Mouse (Mus musculus): ENCODE results near the gene Amacr.
"Not testable (repeated sequence)": the region's sequence is repeated elsewhere in the genome, so short reads cannot be mapped to it uniquely, and the experiment has no call there.

Amacr gene

DNA sequence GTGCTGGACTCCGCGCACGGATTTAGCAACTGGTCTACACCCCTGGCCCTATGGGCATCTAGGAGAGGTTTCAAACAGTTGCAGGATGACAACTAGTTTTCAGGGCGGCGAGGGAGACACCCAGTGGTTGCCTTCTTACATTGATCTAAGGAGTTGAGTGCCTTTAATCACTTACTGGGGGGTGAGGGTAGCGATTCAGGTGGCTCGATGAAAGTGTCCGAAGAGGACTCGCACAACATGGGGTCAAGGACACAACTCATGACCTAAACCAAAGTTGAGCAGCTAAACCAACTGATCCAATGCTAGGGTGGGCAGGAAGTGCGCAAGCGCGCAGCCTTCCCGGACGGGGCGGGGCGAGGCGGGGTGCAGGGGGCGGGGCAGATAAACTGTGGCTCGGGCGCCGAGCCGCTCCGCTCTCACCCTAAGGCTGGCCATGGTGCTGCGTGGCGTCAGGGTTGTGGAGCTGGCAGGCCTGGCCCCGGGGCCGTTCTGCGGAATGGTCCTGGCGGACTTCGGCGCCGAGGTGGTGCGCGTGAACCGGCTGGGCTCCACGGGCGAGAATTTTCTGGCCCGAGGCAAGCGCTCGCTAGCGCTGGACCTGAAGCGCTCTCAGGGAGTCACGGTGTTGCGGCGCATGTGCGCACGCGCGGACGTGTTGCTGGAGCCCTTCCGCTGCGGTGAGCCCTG is at the start of gene Amacr:
Gene Amacr (plus strand): TSS at position 380 of the 687 bp plus-strand sequence.
- ATAC-seq (ENCODE audit: low TSS enrichment), result peak; percentile 97

DNA sequence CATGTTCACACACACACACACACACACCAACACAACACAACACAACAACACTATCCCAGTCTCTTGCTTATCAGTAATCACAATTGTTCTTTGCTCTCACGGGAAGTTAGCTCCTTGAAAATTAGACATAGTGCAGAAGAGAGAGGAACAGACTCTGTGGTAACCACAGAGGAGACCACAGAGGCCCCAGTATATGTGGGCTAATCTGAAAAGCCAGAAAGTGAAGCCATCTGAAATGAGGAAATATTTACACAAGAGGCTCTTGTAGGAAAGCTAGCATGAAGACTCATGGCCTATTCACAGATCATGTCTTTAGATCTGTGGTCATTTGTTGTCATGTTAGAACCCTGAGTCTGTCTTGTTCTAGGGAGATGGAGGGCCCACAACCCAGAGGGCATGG is 47.6 kb upstream of the Amacr start:
- no peak for ATAC-seq (ENCODE audit: low TSS enrichment)

DNA sequence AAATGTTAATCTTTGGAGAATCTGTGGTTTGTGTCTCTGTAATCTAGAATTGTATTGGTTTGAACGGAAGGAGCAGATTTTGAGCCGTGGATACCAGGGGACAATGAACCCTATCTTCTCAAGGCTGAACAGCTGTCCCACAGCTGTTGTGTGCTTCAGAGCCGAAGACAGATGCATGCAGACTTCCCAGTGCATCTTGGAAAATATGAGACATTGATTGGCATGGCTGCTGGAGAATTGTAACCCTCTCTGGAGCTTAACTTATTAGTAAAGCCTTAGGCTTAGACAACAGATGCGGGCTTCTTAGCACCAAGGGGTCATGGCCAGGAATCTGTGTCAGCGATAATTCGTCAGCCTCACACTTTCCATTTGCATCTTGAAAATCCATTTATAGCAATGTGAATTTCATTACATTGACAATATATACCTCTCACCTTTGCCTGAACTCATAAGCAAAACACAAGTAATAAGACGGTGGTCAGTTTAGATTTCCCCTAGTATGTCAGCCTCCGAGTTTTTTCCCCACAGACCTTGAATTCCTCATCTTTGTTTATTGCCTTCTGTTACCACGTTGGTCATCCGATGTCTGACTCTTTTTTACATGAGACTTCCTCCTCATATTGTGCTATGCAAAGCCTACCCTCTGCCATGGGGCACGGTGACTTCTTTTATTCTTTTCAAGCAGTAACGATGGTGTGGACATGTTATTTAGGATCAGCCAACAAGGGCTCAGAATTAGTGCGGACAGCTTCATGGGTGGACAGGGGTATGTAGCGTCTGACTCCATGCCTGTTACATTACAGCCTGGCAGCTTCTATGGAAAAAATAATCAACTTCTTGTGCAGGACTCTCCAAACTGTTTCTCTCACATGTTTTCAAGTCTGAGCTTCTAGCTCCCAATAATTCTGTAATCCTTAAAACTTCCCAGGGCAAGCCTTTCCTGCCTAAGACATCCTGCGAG is 41.1 kb upstream of the Amacr start:
- no peak for ATAC-seq (ENCODE audit: low TSS enrichment)

DNA sequence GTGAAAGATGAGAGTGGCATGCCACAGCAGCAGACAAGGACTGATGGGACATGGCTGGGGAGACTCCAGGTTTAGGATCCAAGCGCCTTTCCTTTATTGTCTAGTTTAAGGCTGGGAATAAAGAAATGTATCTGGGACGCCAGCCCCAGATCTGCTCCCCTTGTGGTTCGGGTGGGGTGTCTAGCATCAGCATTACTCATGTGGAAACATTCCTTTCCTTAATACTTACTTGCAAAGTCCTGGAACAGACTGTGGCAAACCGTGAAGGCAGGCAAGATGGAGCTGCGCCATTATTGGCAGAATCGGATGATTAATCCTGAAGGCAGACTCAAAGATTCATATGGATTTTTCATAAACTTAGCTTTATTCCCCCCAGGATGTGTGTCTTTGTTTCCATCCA is 39.7 kb upstream of the Amacr start:
- no peak for ATAC-seq (ENCODE audit: low TSS enrichment)

DNA sequence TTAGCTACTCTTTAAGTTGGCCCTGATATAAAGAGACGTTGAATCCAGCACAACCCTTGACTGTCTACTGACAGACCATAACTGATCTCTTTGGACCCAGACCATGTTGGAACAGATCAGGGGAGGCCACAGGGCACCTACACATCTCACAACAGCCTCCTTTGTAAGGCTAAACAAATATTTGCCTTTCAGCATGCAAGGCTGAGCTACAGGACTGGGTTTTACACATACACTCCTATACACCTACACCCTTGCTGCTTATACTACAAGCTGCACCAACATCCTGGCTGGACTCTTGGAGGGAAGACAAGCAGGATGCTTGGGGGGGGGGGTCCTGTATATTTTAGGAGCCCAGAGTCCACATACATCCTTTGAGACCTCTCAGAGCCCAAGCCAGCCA is 33.7 kb upstream of the Amacr start:
- ATAC-seq (ENCODE audit: low TSS enrichment), result no peak

DNA sequence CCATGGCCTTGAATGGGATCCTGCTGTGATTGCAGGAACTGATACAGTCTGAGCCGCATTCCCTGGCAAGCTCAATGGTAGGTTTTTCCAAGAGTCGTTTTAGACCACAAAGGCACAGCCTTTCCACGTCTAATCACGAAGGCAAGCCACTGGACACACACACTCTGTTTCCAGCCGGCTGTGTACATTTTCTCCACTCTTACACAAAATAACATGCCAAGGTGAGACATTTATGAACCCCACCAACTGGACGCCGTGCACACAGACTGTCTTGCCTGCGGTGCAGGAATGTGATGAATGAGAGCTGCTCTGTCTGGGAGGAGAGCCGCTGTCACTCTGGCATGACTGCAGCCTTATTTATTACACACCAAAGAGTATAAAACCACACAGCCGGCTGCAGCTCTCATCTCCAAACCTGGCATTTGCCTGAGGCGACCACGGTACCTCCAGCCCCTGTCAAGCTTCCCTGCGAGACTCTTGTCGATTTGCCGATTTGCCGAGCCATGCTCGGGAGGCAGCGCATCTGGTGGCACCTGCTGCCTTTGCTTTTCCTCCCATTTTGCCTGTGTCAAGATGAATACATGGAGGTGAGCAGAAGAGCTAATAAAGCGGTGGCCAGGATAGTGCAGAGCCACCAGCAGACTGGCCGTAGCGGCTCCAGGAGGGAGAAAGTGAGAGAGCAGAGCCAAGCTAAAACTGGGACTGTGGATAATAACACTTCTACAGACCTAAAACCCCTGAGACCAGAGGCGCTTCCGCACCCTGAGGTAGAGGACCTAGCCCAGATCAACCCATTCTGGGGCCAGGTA is 29.4 kb upstream of the Amacr start, which contains the start of gene C1qtnf3:
Gene C1qtnf3 (plus strand): TSS at position 382 of the 809 bp plus-strand sequence.
- ATAC-seq (ENCODE audit: low TSS enrichment), result no peak

DNA sequence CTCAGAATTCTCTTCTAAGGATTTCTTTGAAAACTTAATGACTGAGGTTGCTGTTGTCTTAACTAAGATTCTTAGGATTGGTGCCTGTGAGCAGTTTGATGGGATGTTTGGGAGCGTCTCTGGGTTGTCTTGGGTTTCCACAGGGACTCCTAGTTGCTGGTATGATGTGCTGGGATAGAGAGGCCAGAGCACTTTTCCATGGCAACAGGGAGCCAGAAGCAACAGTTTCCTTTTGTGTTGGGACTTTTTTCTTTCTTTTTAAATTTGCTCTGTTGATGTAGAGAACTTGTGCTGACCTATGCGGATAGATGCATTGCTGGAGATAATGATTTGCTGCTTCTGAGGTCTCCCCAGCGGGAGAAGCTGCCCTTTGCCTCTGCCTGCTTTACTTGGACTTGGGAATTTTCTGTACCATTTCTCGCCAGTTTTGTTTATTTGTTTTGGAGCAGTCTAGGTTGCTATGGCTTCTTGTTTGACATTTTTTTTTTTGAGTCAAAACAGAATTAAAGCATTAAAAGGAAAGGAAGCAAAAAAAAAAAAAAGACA is 28.7 kb upstream of the Amacr start:
- no peak for ATAC-seq (ENCODE audit: low TSS enrichment)

DNA sequence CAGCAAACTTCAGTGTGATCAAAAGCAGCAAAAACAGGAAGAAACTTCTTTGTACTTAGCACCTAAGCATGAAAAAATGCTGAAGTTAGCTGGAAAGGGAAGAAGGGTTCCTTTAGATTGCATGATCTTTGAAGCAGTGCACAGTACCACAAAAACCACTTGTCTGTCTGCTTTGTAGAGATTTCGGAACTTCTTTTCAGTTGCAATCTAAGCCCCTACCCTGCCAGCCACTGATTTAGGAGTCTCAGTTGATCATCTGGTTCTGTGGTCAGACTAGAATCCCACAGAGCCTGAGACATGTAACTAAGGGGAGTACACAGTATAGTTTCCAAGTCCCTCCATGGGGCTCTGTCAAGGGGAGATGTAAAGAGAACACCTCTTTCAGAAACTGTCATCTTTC is 28.1 kb upstream of the Amacr start:
- ATAC-seq (ENCODE audit: low TSS enrichment), result no peak

DNA sequence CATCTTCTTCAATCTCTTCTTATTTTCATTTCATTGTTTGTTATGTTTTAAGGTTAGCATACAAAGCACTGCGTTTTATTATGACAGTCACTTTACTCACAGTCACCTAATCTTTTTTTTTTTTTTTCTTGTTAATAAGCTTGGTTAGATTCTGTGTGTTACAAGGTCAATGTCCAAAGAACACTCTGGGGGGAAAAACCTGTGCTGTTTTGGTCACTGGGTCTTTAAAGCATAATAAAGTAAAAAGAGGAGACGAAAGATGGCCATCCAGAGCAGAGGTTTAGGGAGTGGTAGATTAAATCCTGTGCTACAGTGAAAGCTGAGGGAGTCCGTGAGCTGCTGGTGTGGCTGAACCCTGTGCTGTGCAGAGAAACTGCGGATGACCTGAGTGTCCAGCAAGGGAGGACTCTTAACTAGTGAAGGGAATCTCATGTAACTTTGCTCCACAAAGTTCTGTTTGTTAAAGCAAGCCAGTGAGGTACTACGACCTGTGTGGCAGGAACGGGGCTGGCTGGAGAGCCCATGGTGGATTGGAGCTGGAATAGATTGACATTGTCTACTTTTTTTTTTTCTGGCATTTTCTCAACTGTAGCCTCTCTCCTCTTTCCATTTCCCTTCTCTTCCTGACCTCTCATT is 27.1 kb upstream of the Amacr start:
- no peak for ATAC-seq (ENCODE audit: low TSS enrichment)

DNA sequence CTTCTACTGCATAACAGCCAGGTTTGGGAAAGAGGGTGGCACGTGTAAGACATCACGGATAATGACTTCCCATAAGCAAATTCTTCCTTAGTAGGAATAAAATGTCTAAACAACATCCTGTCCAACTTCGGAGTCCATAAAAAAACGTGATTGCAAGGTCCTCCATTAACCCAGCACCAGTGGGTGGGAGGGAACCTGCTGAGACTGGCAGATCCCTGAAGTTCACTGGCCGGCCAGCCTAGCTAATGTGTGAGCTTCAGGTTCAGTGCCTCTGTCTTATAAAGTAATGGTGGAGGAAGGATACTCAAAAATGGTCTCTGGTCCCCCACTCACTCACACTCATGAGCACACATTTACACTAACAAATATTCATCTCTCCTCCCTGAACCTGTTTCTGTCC is 26.4 kb upstream of the Amacr start:
- no peak for ATAC-seq (ENCODE audit: low TSS enrichment)

DNA sequence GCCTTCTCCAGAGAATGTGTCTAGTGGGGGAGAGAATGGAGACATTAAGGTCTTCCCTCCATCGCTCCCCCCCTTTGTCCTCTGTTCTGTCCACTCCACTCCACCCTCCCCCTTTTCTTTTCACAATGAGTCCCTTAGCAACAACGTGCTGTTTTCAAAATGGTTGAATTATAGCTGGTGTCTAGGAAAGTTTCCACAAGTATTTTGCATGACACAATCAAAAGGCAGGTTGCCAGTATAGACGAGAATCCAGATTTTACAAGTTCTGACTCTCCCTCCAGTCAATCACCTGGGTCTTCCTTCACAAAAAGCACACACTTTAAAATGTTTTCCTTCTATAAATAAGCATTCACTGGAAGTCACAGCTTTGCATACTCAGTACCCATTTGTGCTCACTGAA is 24.9 kb upstream of the Amacr start:
- ATAC-seq (ENCODE audit: low TSS enrichment), result no peak

DNA sequence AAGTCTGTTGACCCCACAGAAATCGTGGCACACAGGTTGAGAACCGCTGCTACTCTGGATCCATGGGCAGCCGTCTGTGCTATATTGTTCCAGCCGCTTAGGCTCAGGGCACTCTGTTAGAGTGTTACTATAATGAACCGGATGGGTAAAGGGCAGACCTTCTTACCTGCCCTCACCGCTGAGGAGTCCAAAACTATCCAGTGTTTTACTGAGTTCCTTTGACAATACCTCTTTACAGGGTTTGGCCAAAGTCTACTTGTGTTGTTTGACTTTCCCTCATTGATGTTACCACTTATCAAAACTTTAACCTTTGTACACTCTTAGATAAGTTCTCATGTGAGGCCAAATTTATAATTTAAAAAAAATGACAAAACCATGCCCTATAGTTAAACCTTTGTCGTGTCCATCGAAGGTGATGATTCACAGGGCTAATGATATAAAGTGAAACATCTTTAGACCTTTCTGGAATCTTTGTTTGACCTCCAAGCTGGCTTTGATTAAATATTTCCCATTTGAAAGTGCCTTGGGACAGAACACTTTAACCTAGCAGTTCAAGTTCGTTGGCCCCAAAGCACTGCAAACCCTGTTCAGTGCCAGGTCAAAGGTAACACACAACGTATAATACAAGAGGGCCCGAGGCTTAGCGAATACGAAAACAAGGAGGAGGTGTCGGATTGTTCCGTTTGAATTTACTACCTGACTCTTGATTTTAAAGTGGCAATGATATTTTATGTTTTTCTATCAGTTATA is 22.1 kb upstream of the Amacr start:
- no peak for ATAC-seq (ENCODE audit: low TSS enrichment)

DNA sequence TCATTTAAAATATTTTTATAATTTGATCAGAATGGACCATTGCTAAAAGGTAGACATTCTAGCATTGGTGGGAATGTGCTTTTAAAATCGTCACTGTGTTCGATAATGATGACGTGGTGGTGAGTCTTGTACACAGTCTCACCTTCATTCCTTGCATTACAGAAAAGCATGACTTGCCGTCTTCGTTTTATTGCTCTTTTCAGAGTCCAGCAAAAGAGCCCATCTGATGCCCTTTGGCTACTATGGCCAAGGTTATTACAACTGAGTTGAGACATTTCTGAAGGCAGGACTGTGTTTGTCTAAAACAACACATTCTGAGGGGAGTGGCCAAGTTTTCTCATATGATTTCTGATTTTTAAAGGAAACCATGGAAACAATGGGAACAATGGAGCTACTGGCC is 21.3 kb upstream of the Amacr start:
- no peak for ATAC-seq (ENCODE audit: low TSS enrichment)

DNA sequence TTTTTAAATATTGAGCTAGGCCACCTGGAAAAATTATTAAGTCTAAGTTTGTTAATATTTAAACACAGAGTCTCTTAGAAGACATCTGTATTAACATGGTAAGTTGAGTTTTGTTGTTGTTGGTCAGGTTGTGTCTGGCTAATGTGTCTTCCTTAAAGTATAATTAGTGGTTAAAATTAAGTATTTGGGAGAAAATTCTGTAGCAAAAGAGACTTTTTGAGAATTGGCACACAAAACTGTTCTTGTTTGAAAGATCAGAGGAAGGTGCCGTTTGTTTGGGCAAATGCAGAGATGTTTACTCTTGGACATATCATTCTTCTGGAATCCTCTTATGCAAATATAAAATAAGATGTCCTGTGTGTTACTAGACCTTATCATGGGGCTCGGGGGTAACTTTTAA is 19.0 kb upstream of the Amacr start:
- ATAC-seq (ENCODE audit: low TSS enrichment), result no peak

DNA sequence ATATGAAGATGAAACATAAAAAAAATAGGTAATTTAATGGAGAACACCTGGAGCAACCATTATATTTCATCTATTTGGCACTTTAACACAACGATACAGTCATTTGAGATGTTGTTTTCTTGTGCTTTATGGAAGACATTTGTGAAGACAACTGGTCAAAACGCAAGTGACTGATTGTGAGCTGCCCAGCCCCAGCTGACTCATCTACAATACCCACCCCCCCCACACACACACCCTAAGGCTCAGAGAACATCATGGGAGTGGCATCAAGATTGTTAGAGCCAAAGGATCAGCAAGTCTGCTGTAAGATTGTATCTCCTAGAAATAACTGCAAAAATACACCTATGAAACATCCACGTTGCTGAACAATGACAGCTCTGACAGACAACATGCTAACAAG is 12.1 kb upstream of the Amacr start:
- ATAC-seq (ENCODE audit: low TSS enrichment), result no peak

DNA sequence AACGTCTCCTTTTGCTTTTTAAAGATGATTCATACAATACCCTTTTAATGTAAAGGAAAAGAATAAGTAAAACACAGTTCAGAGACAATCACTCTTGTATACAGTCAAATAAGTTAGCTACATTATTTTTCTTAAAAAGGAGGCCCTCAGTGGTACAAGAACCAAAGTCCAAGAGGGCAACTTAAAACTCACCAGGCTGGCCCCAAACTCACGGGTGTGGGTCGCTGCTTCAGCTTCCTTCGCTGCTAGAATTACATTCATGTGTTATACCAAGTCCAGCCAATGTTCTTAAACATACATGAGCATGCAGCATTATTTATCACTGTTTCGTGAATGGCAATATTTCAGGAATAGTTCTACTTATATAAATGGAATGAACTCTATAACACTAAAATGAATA is 10.8 kb upstream of the Amacr start:
- no peak for ATAC-seq (ENCODE audit: low TSS enrichment)

DNA sequence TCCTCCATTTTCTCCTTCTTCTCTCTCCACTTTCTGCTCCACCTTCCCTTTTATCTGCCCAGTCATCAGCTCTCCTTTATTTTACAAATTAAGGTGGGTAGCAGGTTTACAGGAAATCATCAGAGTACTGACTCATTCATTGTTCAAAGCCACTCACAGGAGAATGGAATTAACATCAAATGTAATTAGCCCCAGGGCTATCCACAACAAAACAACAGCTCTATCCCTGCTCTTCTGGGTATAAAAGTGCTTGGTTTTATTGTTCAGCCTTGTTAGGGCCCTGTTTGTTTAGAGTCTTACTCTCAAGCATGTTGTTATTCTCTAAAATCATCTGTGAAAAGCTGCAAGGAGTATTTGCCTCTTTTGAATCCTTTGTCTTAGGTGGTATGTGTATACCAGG is 4.4 kb upstream of the Amacr start:
- ATAC-seq (ENCODE audit: low TSS enrichment), result no peak

DNA sequence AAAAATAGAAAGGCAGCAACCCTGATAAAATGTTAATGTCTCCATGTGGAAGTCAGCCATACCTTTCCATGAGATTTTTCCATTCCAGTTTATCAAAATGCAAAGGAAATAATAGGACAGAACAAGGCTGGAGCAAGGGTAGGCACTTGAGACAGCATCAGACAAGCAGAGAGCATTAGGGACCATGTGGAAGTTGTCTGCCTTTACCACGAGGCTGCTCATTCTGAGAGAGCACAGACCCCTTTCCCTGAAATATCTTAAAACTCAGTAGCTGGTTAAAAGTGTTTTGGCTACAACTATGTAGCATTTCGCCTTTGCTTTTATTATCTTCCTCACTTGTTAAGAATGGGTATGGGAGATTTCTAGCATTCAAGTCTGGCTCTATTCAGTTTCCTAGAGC is 844 bp upstream of the Amacr start:
- no peak for ATAC-seq (ENCODE audit: low TSS enrichment)

DNA sequence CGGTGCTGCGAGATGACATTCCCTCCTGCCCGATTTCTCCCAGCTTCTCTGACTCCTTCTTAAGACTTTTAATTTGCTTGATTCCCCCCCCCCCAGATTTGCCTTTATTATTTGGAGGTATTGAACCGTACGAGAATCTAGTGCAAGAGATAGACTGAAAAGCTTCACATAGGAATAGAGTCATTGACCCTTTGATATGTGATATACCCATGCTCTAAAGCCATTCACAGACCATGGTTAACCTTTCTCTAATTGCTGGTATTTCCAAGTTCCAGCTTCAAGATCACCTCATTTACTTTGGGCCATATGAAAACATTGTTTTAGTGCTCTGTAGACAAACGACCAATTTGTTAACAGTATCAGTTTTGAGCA is 494 bp downstream of the Amacr start:
- ATAC-seq (ENCODE audit: low TSS enrichment), result peak; percentile 45

DNA sequence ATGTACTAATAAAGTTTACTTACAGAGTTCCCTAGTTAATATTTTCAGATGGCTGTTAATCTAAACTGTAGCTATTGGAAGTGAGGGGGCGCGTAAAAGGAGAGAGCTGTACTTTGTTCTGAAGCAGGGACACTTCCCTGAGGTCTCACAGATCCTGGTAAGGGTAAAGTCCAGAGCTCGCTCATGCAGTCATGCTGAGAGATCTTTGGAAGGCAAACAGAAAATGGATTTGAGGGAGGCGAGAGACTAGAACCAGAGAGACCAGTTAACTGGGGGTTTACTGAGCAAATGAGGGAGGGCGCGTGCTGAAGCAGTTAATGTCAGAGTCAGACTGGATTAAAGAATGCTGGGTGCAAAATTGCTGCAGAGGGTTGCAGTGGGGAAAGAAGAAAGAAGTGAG is 4.2 kb downstream of the Amacr start:
- no peak for ATAC-seq (ENCODE audit: low TSS enrichment)

DNA sequence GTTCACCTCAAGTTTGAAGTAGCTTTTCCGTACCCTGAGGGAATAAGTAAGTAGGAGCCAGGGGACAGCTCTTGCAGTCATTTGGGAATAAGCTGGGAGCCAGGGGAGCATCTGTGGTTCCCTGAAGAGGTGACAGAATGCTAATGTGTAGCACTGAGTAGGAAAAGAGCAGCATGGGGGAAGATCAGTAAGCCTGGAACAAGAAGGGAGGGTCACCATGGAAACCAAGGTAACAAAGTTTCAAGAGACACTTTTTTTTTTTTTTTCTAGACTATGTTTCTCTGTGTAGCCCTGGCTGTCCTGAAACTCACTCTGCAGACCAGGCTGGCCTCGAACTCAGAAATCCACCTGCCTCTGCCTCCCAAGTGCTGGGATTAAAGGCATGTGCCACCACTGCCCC is 4.9 kb downstream of the Amacr start:
- not testable (repeated sequence) for ATAC-seq (ENCODE audit: low TSS enrichment)
